Mouse (Mus musculus) megakaryocyte, embryonic 14.5 days (primary cell): ENCODE measurements around the gene Tenm1.

Source experiments
- FLI1 ChIP-seq: IDR thresholded peaks from 2 replicates; pipeline ENCODE4 v1.6.1; 2012; ENCODE audit warnings: low read length, inconsistent platforms, mixed read lengths
- GATA1 ChIP-seq: IDR thresholded peaks from 3 replicates; pipeline ENCODE4 v1.6.1; 2012; ENCODE audit warnings: mixed read lengths, low read length, inconsistent platforms, borderline replicate concordance

- TF ChIP-seq GATA1: no peak
- no peak for TF ChIP-seq FLI1
Measured at GRCm38 (mm10) chrX:43430581-43430980, 1.7 kb upstream of the Tenm1 start.
